ENCODE assay signal across 12 mouse cellular contexts in the genomic region with DNA sequence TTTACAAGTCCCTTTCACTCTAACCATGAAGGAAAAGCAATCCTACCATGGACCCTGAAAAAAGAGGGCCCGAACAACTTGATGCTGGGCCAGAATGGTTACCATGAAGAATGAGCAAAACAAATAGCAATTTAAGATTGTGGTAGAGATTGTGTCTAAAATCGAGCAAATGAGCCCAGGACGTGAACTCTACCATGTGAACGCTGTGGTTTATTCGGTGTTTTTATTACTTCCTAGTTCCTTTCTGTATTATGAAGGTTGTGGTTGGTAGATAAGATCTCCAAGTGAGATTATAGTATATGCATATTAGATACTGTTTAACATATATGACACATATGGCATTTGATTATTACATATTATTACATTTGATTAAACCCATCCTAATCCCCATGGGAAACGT.
"Had no signal": no experiment of that assay in that cellular context is flagged by ENCODE, and none has a peak within 500 bp of the region (broad histone marks: within the 10 kb centered on the region; RNA-seq: fewer than 3 reads in every experiment).

No protein-coding gene starts in this region.

- ATAC-seq: liver, embryonic 12.5 days; midbrain, embryonic 16.5 days had no signal

- H3K4me3 ChIP-seq: layer of hippocampus, adult 2 months; limb, embryonic 15.5 days; liver, embryonic 12.5 days; lung, embryonic 15.5 days; midbrain, embryonic 12.5 days; stomach, embryonic 15.5 days had no signal

- H3K9me3 ChIP-seq: limb, embryonic 15.5 days; liver, embryonic 12.5 days; lung, embryonic 15.5 days; midbrain, embryonic 12.5 days; stomach, embryonic 15.5 days had no signal

- H3K9ac ChIP-seq: limb, embryonic 15.5 days; liver, embryonic 12.5 days; lung, embryonic 15.5 days; midbrain, embryonic 12.5 days; stomach, embryonic 15.5 days had no signal

- H3K27me3 ChIP-seq: limb, embryonic 15.5 days; liver, embryonic 12.5 days; lung, embryonic 15.5 days; midbrain, embryonic 12.5 days; stomach, embryonic 15.5 days had no signal

- DNase-seq: kidney, postnatal 10 days; kidney, postnatal 4 days; lung, postnatal 14 days; right cerebral cortex, postnatal 14 days; thymus, postnatal 36 days had no signal

- H3K4me1 ChIP-seq: limb, embryonic 15.5 days; liver, embryonic 12.5 days; lung, embryonic 15.5 days; midbrain, embryonic 12.5 days; stomach, embryonic 15.5 days had no signal

- H3K27ac ChIP-seq: layer of hippocampus, adult 2 months; limb, embryonic 15.5 days; liver, embryonic 12.5 days; lung, embryonic 15.5 days; midbrain, embryonic 12.5 days; stomach, embryonic 15.5 days had no signal

- H3K4me2 ChIP-seq: limb, embryonic 15.5 days; liver, embryonic 12.5 days; lung, embryonic 15.5 days; midbrain, embryonic 12.5 days; stomach, embryonic 15.5 days had no signal

- H3K36me3 ChIP-seq: limb, embryonic 15.5 days; liver, embryonic 12.5 days; lung, embryonic 15.5 days; midbrain, embryonic 12.5 days; stomach, embryonic 15.5 days had no signal
